Comparison of ENCODE assay signal across 14 mouse cellular contexts in genomic region chr9:23202431-23202830, GRCm38 (mm10). TPM values are rescaled to one million over a fixed set of nuclear protein-coding genes. Genes with fewer than 3 reads are reported as not detected.
"Had no signal": no experiment of that assay in that cellular context is flagged by ENCODE, and none has a peak within 500 bp of the region (broad histone marks: within the 10 kb centered on the region; RNA-seq: fewer than 3 reads in every experiment).

No protein-coding gene starts in this region.

- H3K36me3 ChIP-seq: limb, embryonic 13.5 days; neural tube, embryonic 12.5 days; stomach, embryonic 15.5 days had no signal

- H3K9me3 ChIP-seq: limb, embryonic 13.5 days; neural tube, embryonic 12.5 days; stomach, embryonic 15.5 days had no signal

- H3K9ac ChIP-seq: limb, embryonic 13.5 days; liver, embryonic 14.5 days; neural tube, embryonic 12.5 days; stomach, embryonic 15.5 days had no signal

- H3K4me2 ChIP-seq: limb, embryonic 13.5 days; neural tube, embryonic 12.5 days; stomach, embryonic 15.5 days had no signal

- H3K27ac ChIP-seq: kidney, postnatal 0 days; layer of hippocampus, adult 2 months; limb, embryonic 13.5 days; liver, embryonic 14.5 days; neural tube, embryonic 12.5 days; stomach, embryonic 15.5 days had no signal

- DNase-seq: kidney, postnatal 4 days; left cerebral cortex, postnatal 4 days; lung, adult 18-20 months; midbrain, embryonic 14.5 days; right cerebral cortex, postnatal 14 days; thymus, postnatal 4 days had no signal

- H3K4me3 ChIP-seq: layer of hippocampus, adult 2 months; limb, embryonic 13.5 days; neural tube, embryonic 12.5 days; stomach, embryonic 15.5 days had no signal

- H3K27me3 ChIP-seq: neural tube, embryonic 12.5 days had no signal

- H3K4me1 ChIP-seq: stomach, embryonic 15.5 days had no signal

RNA-seq across cellular contexts. Expression of gene Bmper, which starts 20.4 kb away (rescaled TPM):
- total RNA-seq: monocyte, adult 5-6 weeks; neutrophil, adult 5-6 weeks had no signal
